Mouse (Mus musculus) neural tube, embryonic 12.5 days (tissue): ENCODE results near the gene Mcu. TPM values are rescaled to one million over a fixed set of nuclear protein-coding genes. Genes with fewer than 3 reads are reported as not detected.

Experiments
- ATAC-seq: fragments of 200-750 bp; cut with Nextera tagmentation; 2 replicates; pipeline ENCODE4 v1.8.0; 2017; ENCODE audit warnings: low read depth, mild to moderate bottlenecking, moderate TSS enrichment, moderate library complexity; ENCODE audit not compliant: low FRiP score
- H3K27ac ChIP-seq: fragments of 300-500 bp; sonication (generic); 2 replicates; pipeline ENCODE4 v1.5.1; 2016
- H3K27me3 ChIP-seq: fragments of 300-500 bp; sonication (generic); replicated peaks from 2 replicates; pipeline ENCODE4 v1.6.1; 2016; ENCODE audit warnings: mild to moderate bottlenecking
- H3K36me3 ChIP-seq: fragments of 300-500 bp; sonication (generic); 2 replicates; pipeline ENCODE4 v1.6.1; 2016; ENCODE audit warnings: mild to moderate bottlenecking
- H3K4me1 ChIP-seq: fragments of 300-500 bp; sonication (generic); 2 replicates; pipeline ENCODE4 v1.6.1; 2016
- H3K4me2 ChIP-seq: fragments of 300-500 bp; sonication (generic); replicated peaks from 2 replicates; pipeline ENCODE4 v1.6.1; 2016; ENCODE audit warnings: mild to moderate bottlenecking
- H3K4me3 ChIP-seq: fragments of 300-500 bp; sonication (generic); 2 replicates; pipeline ENCODE4 v1.5.1; 2016
- H3K9ac ChIP-seq: fragments of 300-500 bp; sonication (generic); 2 replicates; pipeline ENCODE4 v1.6.1; 2016; ENCODE audit warnings: mild to moderate bottlenecking
- H3K9me3 ChIP-seq: fragments of 300-500 bp; sonication (generic); 2 replicates; pipeline ENCODE4 v1.6.1; 2016; ENCODE audit warnings: mild to moderate bottlenecking
- WGBS: fragments of 180-500 bp; shearing (Covaris S2); methylation state at CpG from one replicate; pipeline ENCODE4 v1.1.7; 2016; 5-methylcytosine and 5-hydroxymethylcytosine counted together
- polyA plus RNA-seq: library from polyadenylated mRNA; unstranded; fragments of >200 nt; fragmentation: Nextera tagmentation; extraction: Ambion mirVana; gene quantifications from 2 replicates; pipeline ENCODE4 v1.2.1, GENCODE M21; 2016

The Mcu gene
- polyA plus RNA-seq, 1 experiment from 2014 or later = 26.5 TPM

- H3K9me3 ChIP-seq = no peaks in the 10 kb centered on the region
- H3K4me2 ChIP-seq = no peak overlapping the region
- H3K36me3 ChIP-seq = no peaks in the 10 kb centered on the region
- peaks cover 9% of the 10 kb centered on the region; the same call in 1 of the 2 replicates for H3K4me1 ChIP-seq
- no peak for ATAC-seq
- H3K4me3 ChIP-seq = no peak overlapping the region
- H3K27me3 ChIP-seq = no peaks in the 10 kb centered on the region
- 80% methylated on average over 6 of the region's 6 CpGs for WGBS
- no peak overlapping the region for H3K9ac ChIP-seq
- no peak overlapping the region for H3K27ac ChIP-seq
These were observed 185.7 kb downstream of the Mcu start for GRCm38 (mm10) chr10:59430701-59431218.

GRCm38 (mm10) chr10:59429448-59430135 lies 186.9 kb downstream of the Mcu start:
- Histone ChIP-seq H3K27me3 (no peaks in the 10 kb centered on the region), H3K9ac (no peak overlapping the region), H3K4me1 (peaks cover 9% of the 10 kb centered on the region; the same call in 1 of the 2 replicates), H3K4me3 (no peak overlapping the region), H3K27ac (no peak overlapping the region), H3K4me2 (no peak overlapping the region), H3K36me3 (no peaks in the 10 kb centered on the region), H3K9me3 (no peaks in the 10 kb centered on the region)
- 73% methylated on average over 16 of the region's 16 CpGs for WGBS
- no peak for ATAC-seq

- Histone ChIP-seq H3K36me3 (no peaks in the 10 kb centered on the region), H3K27ac (no peak overlapping the region), H3K9ac (no peak overlapping the region), H3K9me3 (no peaks in the 10 kb centered on the region), H3K4me3 (no peak overlapping the region), H3K4me1 (peaks cover 9% of the 10 kb centered on the region; the same call in 1 of the 2 replicates), H3K27me3 (no peaks in the 10 kb centered on the region), H3K4me2 (no peak overlapping the region)
- ATAC-seq = no peak
- WGBS = 76% methylated on average over 3 of the region's 4 CpGs
These were observed 190.1 kb downstream of the Mcu start for GRCm38 (mm10) chr10:59426371-59426770.

DNA sequence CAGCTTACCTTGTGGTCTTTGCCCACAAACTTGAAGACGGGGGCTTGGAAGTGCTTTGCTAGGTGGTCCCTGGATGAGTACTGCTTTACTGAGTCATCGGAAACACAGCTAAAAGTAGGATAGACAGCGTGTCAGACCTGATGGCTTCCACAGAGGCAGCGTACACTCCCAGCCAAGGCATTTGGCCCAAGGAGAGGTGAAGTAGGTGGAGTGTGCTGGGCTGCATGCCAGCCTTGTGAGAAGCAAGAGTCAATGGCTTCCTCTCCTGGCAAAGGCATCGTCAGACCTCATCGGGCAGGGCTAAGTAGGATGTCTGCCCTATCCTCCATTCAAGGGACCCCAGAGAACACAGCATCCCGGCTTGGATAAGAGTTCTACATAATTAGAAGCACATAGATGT lies 191.1 kb downstream of the Mcu start:
- 88% methylated on average over 7 of the region's 7 CpGs for WGBS
- no peak for ATAC-seq
- H3K4me2 ChIP-seq = no peak overlapping the region

GRCm38 (mm10) chr10:59424453-59424852 lies 192.0 kb downstream of the Mcu start:
- Histone ChIP-seq H3K27ac (no peak overlapping the region), H3K9ac (no peak overlapping the region), H3K27me3 (no peaks in the 10 kb centered on the region), H3K4me2 (no peak overlapping the region), H3K9me3 (no peaks in the 10 kb centered on the region), H3K4me1 (0 out of 2 replicates have a peak, but pooled peaks cover 2% of the 10 kb centered on the region), H3K4me3 (no peak overlapping the region), H3K36me3 (no peaks in the 10 kb centered on the region)
- ATAC-seq = no peak
- WGBS = 77% methylated on average over 3 of the region's 3 CpGs

More for the DNA sequence above, 191.1 kb downstream of the Mcu start:
- Histone ChIP-seq H3K36me3 (no peaks in the 10 kb centered on the region), H3K27ac (no peak overlapping the region), H3K9ac (no peak overlapping the region), H3K4me1 (peaks cover 9% of the 10 kb centered on the region; the same call in 1 of the 2 replicates), H3K4me3 (no peak overlapping the region), H3K27me3 (no peaks in the 10 kb centered on the region), H3K9me3 (no peaks in the 10 kb centered on the region)

GRCm38 (mm10) chr10:59419516-59419915 lies 197.0 kb downstream of the Mcu start:
- 92% methylated on average over 4 of the region's 4 CpGs for WGBS
- H3K36me3 ChIP-seq = no peaks in the 10 kb centered on the region
- H3K4me2 ChIP-seq = no peak overlapping the region
- no peaks in the 10 kb centered on the region for H3K4me1 ChIP-seq
- no peaks in the 10 kb centered on the region for H3K9me3 ChIP-seq
- no peak overlapping the region for H3K9ac ChIP-seq
- no peak overlapping the region for H3K27ac ChIP-seq
- no peak overlapping the region for H3K4me3 ChIP-seq
- ATAC-seq = no peak
- H3K27me3 ChIP-seq = no peaks in the 10 kb centered on the region

- ATAC-seq = no peak
- Histone ChIP-seq H3K4me1 (no peaks in the 10 kb centered on the region), H3K36me3 (no peaks in the 10 kb centered on the region), H3K4me2 (no peak overlapping the region), H3K9ac (no peak overlapping the region), H3K4me3 (no peak overlapping the region), H3K27ac (no peak overlapping the region), H3K27me3 (no peaks in the 10 kb centered on the region), H3K9me3 (no peaks in the 10 kb centered on the region)
- WGBS = 88% methylated on average over 3 of the region's 3 CpGs
These were observed 199.9 kb downstream of the Mcu start for GRCm38 (mm10) chr10:59416623-59417022.

GRCm38 (mm10) chr10:59413711-59414110 lies 202.8 kb downstream of the Mcu start:
- 94% methylated on average over 4 of the region's 4 CpGs for WGBS
- Histone ChIP-seq H3K27me3 (no peaks in the 10 kb centered on the region), H3K9ac (no peak overlapping the region), H3K27ac (no peak overlapping the region), H3K4me2 (no peak overlapping the region), H3K4me3 (no peak overlapping the region), H3K4me1 (no peaks in the 10 kb centered on the region), H3K36me3 (no peaks in the 10 kb centered on the region), H3K9me3 (no peaks in the 10 kb centered on the region)
- no peak for ATAC-seq

- Histone ChIP-seq H3K9me3 (no peaks in the 10 kb centered on the region), H3K4me2 (no peak overlapping the region), H3K4me1 (no peaks in the 10 kb centered on the region), H3K9ac (no peak overlapping the region), H3K36me3 (no peaks in the 10 kb centered on the region), H3K27ac (no peak overlapping the region), H3K4me3 (no peak overlapping the region), H3K27me3 (no peaks in the 10 kb centered on the region)
- 78% methylated on average over 12 of the region's 12 CpGs for WGBS
- ATAC-seq = no peak
These were observed 206.2 kb downstream of the Mcu start for GRCm38 (mm10) chr10:59410264-59410663.

GRCm38 (mm10) chr10:59408499-59408898 lies 208.0 kb downstream of the Mcu start:
- no peak overlapping the region for H3K4me2 ChIP-seq
- H3K36me3 ChIP-seq = no peaks in the 10 kb centered on the region
- no peak overlapping the region for H3K4me3 ChIP-seq
- no peak overlapping the region for H3K27ac ChIP-seq
- ATAC-seq = no peak
- no peak overlapping the region for H3K9ac ChIP-seq
- 43% methylated on average over 6 of the region's 6 CpGs for WGBS
- no peaks in the 10 kb centered on the region for H3K4me1 ChIP-seq
- no peaks in the 10 kb centered on the region for H3K27me3 ChIP-seq
- no peaks in the 10 kb centered on the region for H3K9me3 ChIP-seq

DNA sequence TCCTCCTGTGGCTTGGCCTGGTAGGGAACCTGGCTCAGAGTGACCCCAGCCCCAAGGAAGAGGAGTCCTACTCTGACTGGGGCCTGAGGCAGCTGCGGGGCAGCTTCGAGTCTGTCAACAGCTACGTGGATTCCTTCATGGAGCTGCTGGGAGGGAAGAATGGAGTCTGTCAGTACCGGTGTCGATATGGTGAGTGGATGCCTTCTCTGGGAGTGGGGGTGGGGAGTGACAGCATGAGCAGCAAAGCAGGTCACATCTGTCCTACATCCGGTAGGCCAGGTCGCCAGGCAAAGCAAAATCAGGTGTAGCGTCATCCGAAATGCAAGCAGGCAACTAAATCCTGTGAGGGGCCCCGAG lies 212.7 kb downstream of the Mcu start:
- no peaks in the 10 kb centered on the region for H3K9me3 ChIP-seq
- WGBS = 78% methylated on average over 10 of the region's 10 CpGs
- no peaks in the 10 kb centered on the region for H3K27me3 ChIP-seq
- no peak overlapping the region for H3K4me3 ChIP-seq
- H3K4me2 ChIP-seq = no peak overlapping the region
- no peak for ATAC-seq
- H3K4me1 ChIP-seq = no peaks in the 10 kb centered on the region
- no peaks in the 10 kb centered on the region for H3K36me3 ChIP-seq
- H3K27ac ChIP-seq = no peak overlapping the region
- H3K9ac ChIP-seq = no peak overlapping the region

DNA sequence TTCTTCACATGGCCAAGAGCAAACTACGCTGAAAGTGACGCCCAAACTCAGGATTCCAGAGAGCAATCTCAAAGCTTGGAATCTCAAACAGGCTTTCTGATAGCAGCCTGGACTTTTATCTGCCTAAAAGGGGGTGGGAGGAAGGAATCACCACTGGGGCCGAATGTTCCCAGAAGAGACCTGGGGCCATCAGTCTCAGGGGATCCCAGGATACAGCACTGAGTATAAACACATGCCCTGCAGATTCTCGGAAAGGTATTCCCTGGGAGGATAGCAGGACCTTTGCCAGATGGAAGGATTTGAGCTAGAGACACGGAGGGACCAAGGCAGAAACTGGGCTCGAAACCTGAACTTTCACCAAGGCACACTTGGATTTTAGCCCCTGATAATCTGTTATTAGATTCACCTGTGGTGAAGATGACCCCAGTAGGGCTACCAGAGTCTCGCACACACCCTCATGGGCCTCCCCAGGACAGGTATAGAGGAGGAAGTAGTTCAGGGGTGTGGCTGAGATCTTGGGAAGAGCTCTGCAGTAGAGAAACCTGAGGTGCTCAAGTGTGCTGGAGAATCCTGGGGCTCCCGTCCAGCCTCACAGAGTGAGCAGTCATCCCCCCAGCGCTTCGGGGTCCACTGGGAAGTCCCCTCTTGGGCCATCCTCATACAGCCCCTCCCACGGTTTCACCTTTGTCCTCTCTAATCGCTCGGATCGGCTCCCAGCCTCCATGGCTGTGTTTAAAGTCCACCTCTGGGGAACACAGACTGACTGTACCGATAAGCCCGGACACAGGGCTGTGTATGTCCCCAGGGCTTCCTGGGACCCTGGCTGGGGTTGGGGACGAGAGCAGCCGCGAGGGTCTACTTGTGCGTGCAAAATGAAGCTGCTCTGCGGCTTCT lies 213.3 kb downstream of the Mcu start, which contains the start of gene Pla2g12b:
Pla2g12b (plus strand) TSS at position 762 of the 894 bp plus-strand sequence.
- WGBS = 84% methylated on average over 21 of the region's 21 CpGs
- H3K27me3 ChIP-seq = no peaks in the 10 kb centered on the region

More for the DNA sequence above, 213.3 kb downstream of the Mcu start, which contains the start of gene Pla2g12b:
- no peak within 1 kb of the TSS for H3K4me2 ChIP-seq
- no peak within 1 kb of the TSS for H3K4me3 ChIP-seq
- H3K9ac ChIP-seq = no peak within 1 kb of the TSS
- H3K9me3 ChIP-seq = no peaks in the 10 kb centered on the region
- no peaks in the 10 kb centered on the region for H3K4me1 ChIP-seq
- H3K36me3 ChIP-seq = no peaks in the 10 kb centered on the region
- no peak for ATAC-seq
- H3K27ac ChIP-seq = no peak within 1 kb of the TSS
